Mouse (Mus musculus): ENCODE results near the gene Upk1a.

DNA sequence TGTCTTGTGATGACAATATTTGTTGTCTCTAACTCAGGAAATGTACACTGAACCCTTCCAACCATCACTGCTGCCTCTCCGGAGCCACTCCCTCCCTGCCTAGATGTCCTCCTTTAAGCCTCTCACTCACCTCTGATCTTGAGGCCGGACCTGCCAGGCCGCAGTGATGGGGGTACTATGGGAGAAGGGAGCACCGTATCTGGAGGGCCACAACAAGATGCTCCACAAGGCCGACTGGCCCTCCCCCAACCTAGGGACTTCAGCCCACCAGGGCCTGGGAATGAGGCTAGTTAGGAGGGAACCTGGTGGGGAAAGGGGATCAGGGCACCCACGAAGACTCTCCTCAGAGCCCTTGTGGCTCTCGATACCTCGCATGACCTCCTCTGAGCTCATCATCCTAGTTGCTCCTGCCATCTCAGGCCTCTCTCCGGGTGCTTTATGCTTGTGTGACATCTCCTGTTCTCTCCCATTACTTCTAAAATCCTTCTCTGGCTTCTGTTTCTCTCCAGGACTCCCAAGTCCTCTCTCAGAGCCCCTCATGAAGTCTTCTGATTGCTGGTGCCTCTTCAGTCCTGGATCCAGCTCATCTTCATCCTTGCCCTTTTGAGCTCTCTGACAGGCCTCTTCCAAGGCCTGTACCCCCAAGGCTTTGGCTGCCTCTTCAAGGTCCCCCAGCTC is 21.6 kb downstream of the Upk1a start:
- TF ChIP-seq CTCF (IDR thresholded peaks at IDR 0.05; ENCODE audit: control insufficient read depth, insufficient read depth, insufficient read length) = no peak
- no peak for TF ChIP-seq MYOG (IDR thresholded peaks at IDR 0.05; ENCODE audit: control insufficient read depth, extremely low read depth, insufficient read length)
- no peak for TF ChIP-seq MYOD1 (IDR thresholded peaks at IDR 0.05; ENCODE audit: control insufficient read depth, insufficient read length, low read depth)
- no peak for TF ChIP-seq FOSL1 (IDR thresholded peaks at IDR 0.05; ENCODE audit: insufficient read depth, low read length, poor library complexity, severe bottlenecking)
- TF ChIP-seq USF1 (IDR thresholded peaks at IDR 0.05; ENCODE audit: low read depth) = no peak
- TF ChIP-seq CEBPB (IDR thresholded peaks at IDR 0.05; ENCODE audit: low read depth) = no peak
- TF ChIP-seq MAX (IDR thresholded peaks at IDR 0.05) = no peak
